Comparison of ENCODE assay signal across 8 mouse cellular contexts in genomic region chr2:33957754-33958153, GRCm38 (mm10).
A peak's percentile ranks its signal among the peaks of the same experiment; 100 is the strongest.
DNase-seq lines count a peak whose midpoint lies in the region; ATAC-seq lines count a peak whose summit lies in the region.

No protein-coding gene starts in this region.

- H3K4me2 ChIP-seq in limb, embryonic 11.5 days (ENCODE audit: low read depth, severe bottlenecking): no peak overlapping the region

- H3K9ac ChIP-seq in limb, embryonic 11.5 days (ENCODE audit: low read length): no peak overlapping the region

- ATAC-seq in limb, embryonic 11.5 days (ENCODE audit: insufficient number of reproducible peaks, low FRiP score, low TSS enrichment, low read depth): no peak

- H3K9me3 ChIP-seq in limb, embryonic 11.5 days (ENCODE audit: control insufficient read depth, low read length): no peaks in the 10 kb centered on the region

- H3K27ac ChIP-seq in limb, embryonic 11.5 days (replicated peaks; ENCODE audit: low read depth, low read length): no peak overlapping the region

- WGBS in limb, embryonic 11.5 days: 60% methylated on average over 6 of the region's 6 CpGs

- H3K27me3 ChIP-seq in limb, embryonic 11.5 days (ENCODE audit: control insufficient read depth, insufficient read depth, low read length): no peaks in the 10 kb centered on the region

- H3K36me3 ChIP-seq in limb, embryonic 11.5 days (ENCODE audit: control insufficient read depth, insufficient read depth, low read length): no peaks in the 10 kb centered on the region

- no peaks in the 10 kb centered on the region for H3K4me1 ChIP-seq in limb, embryonic 11.5 days (ENCODE audit: control insufficient read depth, insufficient read depth, low read length)

- intact Hi-C loops in heart, postnatal 10 days (cut with DNase I): loop anchor here (2.0 kb wide), 2 partner anchors 135 to 211 kb away; no protein-coding TSS in a partner anchor
- intact Hi-C loops in heart, postnatal 25 days (cut with DNase I): loop anchor here (1.0 kb wide), 2 partner anchors 136 to 211 kb away; no protein-coding TSS in a partner anchor

- H3K4me3 ChIP-seq in limb, embryonic 11.5 days (ENCODE audit: low read depth, low read length): no peak overlapping the region

- peak; percentile 22 to 52 for DNase-seq in heart, postnatal 10 days
- DNase-seq in heart, postnatal 25 days (ENCODE audit: low spot score): no peak
- DNase-seq in urinary bladder, postnatal 14 days (ENCODE audit: low spot score): peak; percentile 29
- DNase-seq in urinary bladder, adult 2 months (ENCODE audit: low spot score): no peak
- peak; percentile 52 for DNase-seq in c-Kit-positive CD71-positive TER-119-positive erythroid progenitor cells, embryonic 14.5 days (ENCODE audit: low spot score)
- peak; percentile 76 for DNase-seq in limb, embryonic 11.5 days (ENCODE audit: low spot score)
- peak; percentile 67 for DNase-seq in testis, postnatal 10 days (ENCODE audit: low spot score)
- DNase-seq in cerebellum, adult 11 months: no peak

Comparison
In these comparisons a context has a peak if more than half of its experiments do, and no peak if none do; other contexts are left out.
1. DNase-seq: peak in heart, postnatal 10 days (2 of 2), urinary bladder, postnatal 14 days (single experiment), c-Kit-positive CD71-positive TER-119-positive erythroid progenitor cells, embryonic 14.5 days (single experiment), limb, embryonic 11.5 days (single experiment) and testis, postnatal 10 days (single experiment); none in heart, postnatal 25 days (single experiment), urinary bladder, adult 2 months (single experiment) and cerebellum, adult 11 months (single experiment).